Mouse (Mus musculus) forebrain, embryonic 11.5 days (tissue): ENCODE data around the gene Slc16a12. TPM values are rescaled to one million over a fixed set of nuclear protein-coding genes. Genes with fewer than 3 reads are reported as not detected.
"Not testable (repeated sequence)": the region's sequence is repeated elsewhere in the genome, so short reads cannot be mapped to it uniquely, and the experiment has no call there.

Experiments
- ATAC-seq: fragments of 200-750 bp; cut with Nextera tagmentation; replicated peaks from 2 replicates; pipeline ENCODE4 v1.8.0; 2017; ENCODE audit warnings: moderate TSS enrichment; ENCODE audit not compliant: low FRiP score
- DNase-seq: peaks from one replicate; pipeline ENCODE4 v3.0.0-alpha.2; 2017; ENCODE audit warnings: low spot score
- H3K27ac ChIP-seq: fragments of 300-500 bp; sonication (generic); 2 replicates; pipeline ENCODE4 v1.5.1; 2014; ENCODE audit warnings: low read depth, low read length
- H3K27me3 ChIP-seq: fragments of 300-500 bp; sonication (generic); 2 replicates; pipeline ENCODE4 v1.6.1; 2014; ENCODE audit warnings: mild to moderate bottlenecking, low read length, mixed read lengths; ENCODE audit not compliant: control insufficient read depth, insufficient read depth
- H3K36me3 ChIP-seq: fragments of 300-500 bp; sonication (generic); 2 replicates; pipeline ENCODE4 v1.6.1; 2014; ENCODE audit warnings: mild to moderate bottlenecking, low read length, moderate library complexity, mixed read lengths; ENCODE audit not compliant: control insufficient read depth, insufficient read depth
- H3K4me1 ChIP-seq: fragments of 300-500 bp; sonication (generic); replicated peaks from 2 replicates; pipeline ENCODE4 v1.6.1; 2014; ENCODE audit warnings: low read length, mixed read lengths; ENCODE audit not compliant: control insufficient read depth, insufficient read depth
- H3K4me2 ChIP-seq: fragments of 300-500 bp; sonication (generic); 2 replicates; pipeline ENCODE4 v1.6.1; 2014; ENCODE audit warnings: low read depth, mild to moderate bottlenecking, low read length, moderate library complexity, mixed read lengths; ENCODE audit not compliant: severe bottlenecking
- H3K4me3 ChIP-seq: fragments of 300-500 bp; sonication (generic); 2 replicates; pipeline ENCODE4 v1.5.1; 2014; ENCODE audit warnings: low read depth, low read length
- H3K9ac ChIP-seq: fragments of 300-500 bp; sonication (generic); 2 replicates; pipeline ENCODE4 v1.6.1; 2014; ENCODE audit warnings: low read length
- H3K9me3 ChIP-seq: fragments of 300-500 bp; sonication (generic); 2 replicates; pipeline ENCODE4 v1.6.1; 2016; ENCODE audit warnings: low read length, mixed read lengths; ENCODE audit not compliant: control insufficient read depth
- WGBS: fragments of 180-500 bp; shearing (Covaris S2); extraction: QIAGEN DNeasy Blood & Tissue Kit; methylation state at CpG from one replicate; pipeline ENCODE4 v1.1.7; 2014; 5-methylcytosine and 5-hydroxymethylcytosine counted together
- polyA plus RNA-seq: library from polyadenylated mRNA; unstranded; fragments of >200 nt; fragmentation: Nextera tagmentation; extraction: Ambion mirVana; gene quantifications from 2 replicates; pipeline ENCODE4 v1.2.1, GENCODE M21; 2014

The Slc16a12 gene
- polyA plus RNA-seq, 1 experiment from 2014 or later = 1.3 TPM

- DNase-seq (no peak), ATAC-seq (no peak)
- Histone ChIP-seq H3K9ac (no peak overlapping the region), H3K27ac (no peak overlapping the region), H3K4me1 (no peaks in the 10 kb centered on the region), H3K9me3 (no peaks in the 10 kb centered on the region), H3K4me3 (no peak overlapping the region), H3K36me3 (no peaks in the 10 kb centered on the region), H3K4me2 (no peak overlapping the region), H3K27me3 (no peaks in the 10 kb centered on the region)
- 95% methylated on average over 7 of the region's 7 CpGs for WGBS
These were observed 9.6 kb upstream of the Slc16a12 start for GRCm38 (mm10) chr19:34756561-34757240.

GRCm38 (mm10) chr19:34755680-34756079, 8.6 kb upstream of the Slc16a12 start:
- WGBS = 78% methylated on average over 1 of the region's 1 CpGs
- Histone ChIP-seq H3K4me2 (no peak overlapping the region), H3K36me3 (no peaks in the 10 kb centered on the region), H3K4me1 (no peaks in the 10 kb centered on the region), H3K4me3 (no peak overlapping the region), H3K9ac (no peak overlapping the region), H3K27ac (no peak overlapping the region), H3K9me3 (no peaks in the 10 kb centered on the region), H3K27me3 (no peaks in the 10 kb centered on the region)
- ATAC-seq = no peak
- no peak for DNase-seq

GRCm38 (mm10) chr19:34753243-34753642, 6.2 kb upstream of the Slc16a12 start:
- Histone ChIP-seq H3K36me3 (no peaks in the 10 kb centered on the region), H3K4me3 (no peak overlapping the region), H3K27me3 (no peaks in the 10 kb centered on the region), H3K9me3 (no peaks in the 10 kb centered on the region), H3K27ac (no peak overlapping the region), H3K4me1 (no peaks in the 10 kb centered on the region), H3K9ac (no peak overlapping the region), H3K4me2 (no peak overlapping the region)
- 77% methylated on average over 5 of the region's 5 CpGs for WGBS
- DNase-seq = no peak
- no peak for ATAC-seq

GRCm38 (mm10) chr19:34752391-34753092, 5.5 kb upstream of the Slc16a12 start:
- Histone ChIP-seq H3K4me1 (no peaks in the 10 kb centered on the region), H3K27me3 (peaks cover 2% of the 10 kb centered on the region; the same call in 1 of the 2 replicates), H3K9me3 (no peaks in the 10 kb centered on the region), H3K4me2 (no peak overlapping the region), H3K9ac (no peak overlapping the region), H3K36me3 (no peaks in the 10 kb centered on the region), H3K4me3 (no peak overlapping the region), H3K27ac (no peak overlapping the region)
- DNase-seq (no peak), ATAC-seq (no peak)
- WGBS = 90% methylated on average over 3 of the region's 3 CpGs

GRCm38 (mm10) chr19:34751150-34751549, 4.1 kb upstream of the Slc16a12 start:
- WGBS = 83% methylated on average over 4 of the region's 4 CpGs
- no peak overlapping the region for H3K4me3 ChIP-seq
- H3K4me2 ChIP-seq = no peak overlapping the region
- H3K36me3 ChIP-seq = no peaks in the 10 kb centered on the region
- peaks cover 10% of the 10 kb centered on the region for H3K27me3 ChIP-seq
- ATAC-seq (no peak), DNase-seq (no peak)
- 0 out of 2 replicates have a peak, but pooled peaks cover 2% of the 10 kb centered on the region for H3K4me1 ChIP-seq
- no peak overlapping the region for H3K27ac ChIP-seq
- H3K9ac ChIP-seq = no peak overlapping the region
- H3K9me3 ChIP-seq = no peaks in the 10 kb centered on the region

- 66% methylated on average over 2 of the region's 2 CpGs for WGBS
- DNase-seq = no peak
- Histone ChIP-seq H3K4me2 (no peak overlapping the region), H3K4me1 (0 out of 2 replicates have a peak, but pooled peaks cover 2% of the 10 kb centered on the region), H3K9ac (no peak overlapping the region), H3K27ac (no peak overlapping the region), H3K9me3 (no peaks in the 10 kb centered on the region), H3K27me3 (peaks cover 10% of the 10 kb centered on the region), H3K4me3 (no peak overlapping the region), H3K36me3 (no peaks in the 10 kb centered on the region)
- no peak for ATAC-seq
These were observed 1.9 kb upstream of the Slc16a12 start for GRCm38 (mm10) chr19:34748992-34749391.

GRCm38 (mm10) chr19:34747969-34748368, 880 bp upstream of the Slc16a12 start:
- not testable (repeated sequence) for H3K4me3 ChIP-seq, H3K4me1 ChIP-seq, ATAC-seq, H3K27me3 ChIP-seq, H3K9me3 ChIP-seq, H3K9ac ChIP-seq, H3K4me2 ChIP-seq, DNase-seq, H3K27ac ChIP-seq, H3K36me3 ChIP-seq
- WGBS = 91% methylated on average over 6 of the region's 6 CpGs

- Histone ChIP-seq H3K36me3 (no peaks in the 10 kb centered on the region), H3K27me3 (peaks cover 10% of the 10 kb centered on the region), H3K4me3 (peak overlapping the region; percentile 58; the same call in 1 of the 2 replicates), H3K9me3 (no peaks in the 10 kb centered on the region), H3K27ac (no peak overlapping the region), H3K9ac (no peak overlapping the region), H3K4me2 (peak overlapping the region; percentile 99), H3K4me1 (0 out of 2 replicates have a peak, but pooled peaks cover 2% of the 10 kb centered on the region)
- ATAC-seq (no peak), DNase-seq (no peak)
- WGBS = 14% methylated on average over 9 of the region's 9 CpGs
These were observed 888 bp downstream of the Slc16a12 start for GRCm38 (mm10) chr19:34746201-34746600.
